Mouse (Mus musculus) liver, postnatal 0 days (tissue): ENCODE results near the gene Gm20821. TPM values are rescaled to one million over a fixed set of nuclear protein-coding genes. Genes with fewer than 3 reads are reported as not detected.
"Not testable (repeated sequence)": the region's sequence is repeated elsewhere in the genome, so short reads cannot be mapped to it uniquely, and the experiment has no call there.

Source experiments
- ATAC-seq: fragments of 200-750 bp; cut with Nextera tagmentation; 2 replicates; pipeline ENCODE4 v1.8.0; 2017; ENCODE audit warnings: mild to moderate bottlenecking, moderate library complexity
- DNase-seq: peaks from one replicate; pipeline ENCODE4 v3.0.0-alpha.2; 2016
- H3K27ac ChIP-seq: fragments of 300-500 bp; sonication (generic); 2 replicates; pipeline ENCODE4 v1.5.1; 2014; ENCODE audit warnings: antibody characterized with exemption, moderate library complexity, mild to moderate bottlenecking, low read depth
- H3K27me3 ChIP-seq: fragments of 300-500 bp; sonication (generic); 2 replicates; pipeline ENCODE4 v1.6.1; 2014; ENCODE audit warnings: low read length, control low read depth, mixed read lengths; ENCODE audit not compliant: insufficient read depth
- H3K36me3 ChIP-seq: fragments of 300-500 bp; sonication (generic); replicated peaks from 2 replicates; pipeline ENCODE4 v1.6.1; 2014; ENCODE audit warnings: mild to moderate bottlenecking, control low read depth, low read length, moderate library complexity, mixed read lengths; ENCODE audit not compliant: insufficient read depth
- H3K4me1 ChIP-seq: fragments of 300-500 bp; sonication (generic); 2 replicates; pipeline ENCODE4 v1.6.1; 2014; ENCODE audit warnings: antibody characterized with exemption, mild to moderate bottlenecking, control low read depth; ENCODE audit not compliant: insufficient read depth
- H3K4me2 ChIP-seq: fragments of 300-500 bp; sonication (generic); 2 replicates; pipeline ENCODE4 v1.6.1; 2014; ENCODE audit warnings: low read depth, mild to moderate bottlenecking, low read length, moderate library complexity, mixed read lengths
- H3K4me3 ChIP-seq: fragments of 300-500 bp; sonication (generic); 2 replicates; pipeline ENCODE4 v1.5.1; 2014; ENCODE audit warnings: low read depth, low read length
- H3K9ac ChIP-seq: fragments of 300-500 bp; sonication (generic); replicated peaks from 2 replicates; pipeline ENCODE4 v1.6.1; 2014; ENCODE audit warnings: mild to moderate bottlenecking, moderate library complexity
- H3K9me3 ChIP-seq: fragments of 300-500 bp; sonication (generic); 2 replicates; pipeline ENCODE4 v1.6.1; 2016; ENCODE audit warnings: mild to moderate bottlenecking, control low read depth, low read length, mixed read lengths
- WGBS: fragments of 180-500 bp; shearing (Covaris S2); extraction: QIAGEN DNeasy Blood & Tissue Kit; methylation state at CpG from one replicate; pipeline ENCODE4 v1.1.7; 2014; ENCODE audit not compliant: insufficient replicate concordance; 5-methylcytosine and 5-hydroxymethylcytosine counted together
- polyA plus RNA-seq: library from polyadenylated mRNA; unstranded; fragments of >200 nt; fragmentation: Nextera tagmentation; extraction: Ambion mirVana; gene quantifications from 2 replicates; pipeline ENCODE4 v1.2.1, GENCODE M21; 2015

Gene Gm20821
- polyA plus RNA-seq = not detected in 2 replicates

GRCm38 (mm10) chrY:9781504-9781903, at the start of gene Gm20821:
Gene Gm20821, plus strand, starts transcription at chrY:9781804.
- H3K9ac ChIP-seq, H3K36me3 ChIP-seq, H3K27ac ChIP-seq, H3K27me3 ChIP-seq, H3K4me1 ChIP-seq, H3K4me2 ChIP-seq, H3K4me3 ChIP-seq, DNase-seq, ATAC-seq, H3K9me3 ChIP-seq: not testable (repeated sequence)
- 44% methylated on average over 1 of the region's 2 CpGs for WGBS
